Mouse (Mus musculus) CH12.LX (cell line): ENCODE data around the gene Fcgr4. TPM values are rescaled to one million over a fixed set of nuclear protein-coding genes. Genes with fewer than 3 reads are reported as not detected.
"Not testable (repeated sequence)": the region's sequence is repeated elsewhere in the genome, so short reads cannot be mapped to it uniquely, and the experiment has no call there.

Experiments
- DNase-seq: peaks from one replicate; pipeline ENCODE4 v3.0.0-alpha.2; 2013; ENCODE audit errors: extremely low read depth
- H3K27ac ChIP-seq: 2 replicates; pipeline ENCODE4 v1.5.1; 2012; ENCODE audit warnings: low read depth, mild to moderate bottlenecking, control low read depth, moderate library complexity; ENCODE audit not compliant: insufficient read depth
- H3K27me3 ChIP-seq: replicated peaks from 2 replicates; pipeline ENCODE3; 2012; ENCODE audit warnings: inconsistent platforms
- H3K36me3 ChIP-seq, 2 experiments: replicated peaks in 1 of 2; 2 replicates each; pipeline versions ENCODE3 to v1.6.1; 2012; ENCODE audit warnings: inconsistent platforms in 1 of 2, low read length in 1 of 2, mild to moderate bottlenecking in 1 of 2, mixed read lengths in 1 of 2, moderate library complexity in 1 of 2; ENCODE audit not compliant: control insufficient read depth in 1 of 2, insufficient read depth in 1 of 2
- H3K4me1 ChIP-seq, 2 experiments: 2 replicates each; pipeline ENCODE4 v1.6.1; 2012; ENCODE audit warnings: inconsistent platforms in 1 of 2, moderate library complexity in 1 of 2; ENCODE audit not compliant: insufficient read depth in 2 of 2, control insufficient read depth in 1 of 2
- H3K4me2 ChIP-seq: 2 replicates; pipeline ENCODE4 v1.6.1; 2012; ENCODE audit warnings: low read depth, mild to moderate bottlenecking, control low read depth; ENCODE audit not compliant: poor library complexity, insufficient read depth, severe bottlenecking
- H3K4me3 ChIP-seq, 3 experiments: fragments of 150-350 bp in 1 of 3; sonication (generic) in 1 of 3; replicated peaks in 1 of 3; 2 replicates each; pipeline versions ENCODE3 to v1.5.1; 2011 to 2012; ENCODE audit warnings: low read depth in 2 of 3, low read length in 2 of 3, mild to moderate bottlenecking in 2 of 3, moderate library complexity in 2 of 3, control low read depth in 1 of 3, improper control_type of control experiment in 1 of 3, inconsistent platforms in 1 of 3, mixed read lengths in 1 of 3; ENCODE audit not compliant: poor library complexity in 1 of 3
- H3K79me2 ChIP-seq: replicated peaks from 2 replicates; pipeline ENCODE4 v1.6.1; 2012; ENCODE audit warnings: mild to moderate bottlenecking, moderate library complexity; ENCODE audit not compliant: control insufficient read depth, poor library complexity, insufficient read depth, severe bottlenecking; ENCODE audit errors: extremely low read depth
- H3K9ac ChIP-seq: 2 replicates; pipeline ENCODE4 v1.6.1; 2012; ENCODE audit warnings: low read depth, mild to moderate bottlenecking, control low read depth, moderate library complexity; ENCODE audit not compliant: insufficient read depth
- H3K9me3 ChIP-seq: replicated peaks from 2 replicates; pipeline ENCODE3; 2012; ENCODE audit warnings: low read length, inconsistent platforms, mixed read lengths
- BHLHE40 ChIP-seq: IDR thresholded peaks from 2 replicates; pipeline ENCODE4 v1.6.1; 2011; ENCODE audit warnings: mild to moderate bottlenecking, low read depth, low read length, improper control_type of control experiment
- CTCF ChIP-seq, 2 experiments: IDR thresholded peaks in 1 of 2; conservative IDR thresholded peaks in 1 of 2; 2 replicates each; pipeline ENCODE4 v1.5.1; 2011 to 2012; ENCODE audit warnings: low read depth in 2 of 2, low read length in 2 of 2, improper control_type of control experiment in 1 of 2, inconsistent platforms in 1 of 2, mild to moderate bottlenecking in 1 of 2, moderate library complexity in 1 of 2
- ELF1 ChIP-seq: IDR thresholded peaks from 2 replicates; pipeline ENCODE4 v1.6.1; 2014; ENCODE audit warnings: low read depth, mild to moderate bottlenecking, inconsistent platforms, low read length, improper control_type of control experiment
- EP300 ChIP-seq: IDR thresholded peaks from 2 replicates; pipeline ENCODE4 v1.6.1; 2011; ENCODE audit warnings: low read length, improper control_type of control experiment
- MAFK ChIP-seq: IDR thresholded peaks from 2 replicates; pipeline ENCODE4 v1.6.1; 2011; ENCODE audit warnings: low read length, improper control_type of control experiment; ENCODE audit not compliant: insufficient replicate concordance
- MAX ChIP-seq: IDR thresholded peaks from 2 replicates; pipeline ENCODE4 v1.6.1; 2011; ENCODE audit warnings: low read length, improper control_type of control experiment
- MAZ ChIP-seq: IDR thresholded peaks from 2 replicates; pipeline ENCODE4 v1.6.1; 2012; ENCODE audit warnings: low read depth, mild to moderate bottlenecking, inconsistent platforms, low read length, improper control_type of control experiment, moderate library complexity
- NRF1 ChIP-seq: IDR thresholded peaks from 2 replicates; pipeline ENCODE4 v1.6.1; 2014; ENCODE audit warnings: low read depth, mild to moderate bottlenecking, inconsistent platforms, low read length, improper control_type of control experiment, moderate library complexity
- SMC3 ChIP-seq: IDR thresholded peaks from 2 replicates; pipeline ENCODE4 v1.6.1; 2011; ENCODE audit warnings: low read depth, low read length, improper control_type of control experiment
- TBP ChIP-seq: conservative IDR thresholded peaks from 2 replicates; pipeline ENCODE4 v1.6.1; 2011; ENCODE audit warnings: low read depth, low read length, improper control_type of control experiment
- UBTF ChIP-seq: IDR thresholded peaks from 2 replicates; pipeline ENCODE4 v1.6.1; 2012; ENCODE audit warnings: low read depth, mild to moderate bottlenecking, inconsistent platforms, low read length, improper control_type of control experiment, moderate library complexity
- dilution Hi-C: fragments of 300-500 bp; cut with MboI; formaldehyde crosslinking; loops from 2 replicates; pipeline ENCODE4 v1.14.3; 2020; ENCODE audit warnings: low sequenced_read_pairs; ENCODE audit not compliant: extremely low pct_unique_long_range_greater_than_20kb, extremely low pct_ligation_motif_present
- in situ Hi-C: fragments of 300-500 bp; cut with MboI; formaldehyde crosslinking; loops from 3 replicates; pipeline ENCODE4 v1.14.3; 2019; ENCODE audit warnings: low sequenced_read_pairs, low pct_ligation_motif_present, low pct_unique_long_range_greater_than_20kb, mixed read lengths
- polyA plus RNA-seq: library from polyadenylated mRNA; unstranded; fragments of >175 nt; gene quantifications from 2 replicates; pipeline ENCODE4 v1.2.1, GENCODE M21; 2012; ENCODE audit warnings: low read depth; ENCODE audit not compliant: insufficient read length
- total RNA-seq, 2 experiments: library from RNA; depleted of rRNA; stranded (reverse); fragments of 300-350 nt in 1 of 2; fragments of >200 nt in 1 of 2; gene quantifications; 2 replicates each; pipeline ENCODE4 v1.2.3; 2012 to 2014

Fcgr4 gene
- total and polyA plus RNA-seq, 3 experiments, result 41.8 to 56.8 (median 52.8) TPM

- dilution Hi-C loops (no loop called here), in situ Hi-C loops (no loop called here)
- TF ChIP-seq MAZ, result no peak
- H3K36me3 ChIP-seq, result no peaks in the 10 kb centered on the region
- no peak overlapping the region for H3K27ac ChIP-seq
- H3K79me2 ChIP-seq, result no peaks in the 10 kb centered on the region
- no peak overlapping the region for H3K4me3 ChIP-seq
- H3K4me2 ChIP-seq, result no peak overlapping the region
- H3K9me3 ChIP-seq, result peaks cover 9% of the 10 kb centered on the region
- no peaks in the 10 kb centered on the region for H3K27me3 ChIP-seq
- DNase-seq, result no peak
- H3K9ac ChIP-seq, result no peak overlapping the region
- H3K4me1 ChIP-seq, result peaks cover 0 to 21% of the 10 kb centered on the region in 2 experiments; a peak in 3 of 4 replicates
Observed at GRCm38 (mm10) chr1:171060392-171060791, 41.7 kb downstream of the Fcgr4 start.

- H3K27ac ChIP-seq, result no peak overlapping the region
- peaks cover 3 to 21% of the 10 kb centered on the region in 2 experiments for H3K4me1 ChIP-seq
- peaks cover 9% of the 10 kb centered on the region for H3K9me3 ChIP-seq
- H3K4me2 ChIP-seq, result no peak overlapping the region
- no peak for DNase-seq
- dilution Hi-C loops, result no loop called here
- in situ Hi-C loops, result no loop called here
- no peaks in the 10 kb centered on the region for H3K79me2 ChIP-seq
- H3K27me3 ChIP-seq, result no peaks in the 10 kb centered on the region
- no peak for TF ChIP-seq EP300
- TF ChIP-seq, all 38 proteins: peak for 0
- Histone ChIP-seq H3K4me3 (no peak overlapping the region), H3K9ac (no peak overlapping the region), H3K36me3 (no peaks in the 10 kb centered on the region)
Observed at GRCm38 (mm10) chr1:171061566-171061965, 42.8 kb downstream of the Fcgr4 start.

GRCm38 (mm10) chr1:171063569-171064490 lies 45.1 kb downstream of the Fcgr4 start:
- H3K9ac ChIP-seq, H3K79me2 ChIP-seq, in situ Hi-C loops, H3K9me3 ChIP-seq, H3K27me3 ChIP-seq, H3K36me3 ChIP-seq, dilution Hi-C loops, H3K4me2 ChIP-seq, DNase-seq: not testable (repeated sequence)
- Histone ChIP-seq H3K4me3 (peak overlapping the region; percentile 24 to 44 (median 41)), H3K4me1 (peaks cover 3 to 12% of the 10 kb centered on the region in 2 experiments), H3K27ac (0 out of 2 replicates have a peak overlapping the region, but pooled peaks have one; percentile 0)

- not testable (repeated sequence) for H3K79me2 ChIP-seq, H3K9ac ChIP-seq
- peak within 1 kb of the TSS; percentile 55 for H3K27ac ChIP-seq
- TF ChIP-seq BHLHE40 (peak; percentile 51), ELF1 (peak; percentile 55; the same call in 1 of the 2 replicates), UBTF (peak; percentile 70), MAFK (peak; percentile 19; the same call in 1 of the 2 replicates), MAX (peak; percentile 49; the same call in 1 of the 2 replicates), SMC3 (peak; percentile 48), NRF1 (peak; percentile 64), TBP (peak; percentile 89), CTCF (conservative IDR thresholded peaks at IDR 0.05 in 1 of 2, IDR thresholded peaks at IDR 0.05 in 1 of 2; ENCODE audit: low read depth in 2 of 2, low read length in 2 of 2) (peak in 1 of 2 experiments; percentile 51; a peak in 2 of 4 replicates)
- TF ChIP-seq, all 38 proteins: peak for 9; not testable (repeated sequence) for 29
- H3K4me3 ChIP-seq, result peak within 1 kb of the TSS; percentile 38 to 63 (median 41)
- H3K36me3 ChIP-seq, dilution Hi-C loops, H3K4me2 ChIP-seq, in situ Hi-C loops, H3K9me3 ChIP-seq, H3K27me3 ChIP-seq, H3K4me1 ChIP-seq: not testable (repeated sequence)
- DNase-seq, result peak; percentile 84
Observed at GRCm38 (mm10) chr1:171064491-171065242, 45.9 kb downstream of the Fcgr4 start, which contains the start of gene Fcgr3. Fcgr3 (minus strand) TSS chr1:171064935.
